Mouse (Mus musculus) heart, postnatal 0 days (tissue): ENCODE measurements at regions not wholly inside any gene's neighbourhood (a gene's known extent, or its start where the extent isn't known, plus 50 kb on each side); places are given as distances from the start of the nearest gene placed in this dataset.

ENCODE experiments used
- CTCF ChIP-seq: IDR thresholded peaks from 2 replicates; pipeline ENCODE4 v1.5.1; 2016; ENCODE audit warnings: antibody characterized with exemption, control low read depth, low read depth
- EP300 ChIP-seq: IDR thresholded peaks from 2 replicates; pipeline ENCODE4 v1.6.1; 2016; ENCODE audit warnings: antibody characterized with exemption, low read depth

DNA sequence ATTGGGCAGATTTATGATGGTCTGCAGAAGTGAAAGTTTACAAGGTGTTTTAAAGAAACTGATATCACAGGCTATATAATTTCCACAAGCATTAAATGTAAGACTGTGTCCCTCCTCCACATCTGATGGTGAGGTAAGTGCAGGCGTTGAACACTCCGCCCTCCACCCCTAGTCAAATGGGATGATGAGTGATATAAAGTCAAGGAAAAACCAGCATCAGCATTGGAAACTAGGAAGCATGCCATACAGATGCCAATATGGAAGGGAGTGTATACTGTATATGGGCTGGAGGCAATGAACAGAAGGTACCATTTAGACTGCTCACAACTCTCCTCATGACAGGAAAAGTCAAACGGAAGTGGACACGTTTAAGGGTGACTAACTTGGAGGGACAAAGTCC is 468.5 kb upstream of the Gm26657 start:
- no peak for TF ChIP-seq CTCF
- TF ChIP-seq EP300, result no peak
